Mouse (Mus musculus) limb, embryonic 14.5 days (tissue): Measurements from ENCODE around the gene Fzd7. TPM values are rescaled to one million over a fixed set of nuclear protein-coding genes. Genes with fewer than 3 reads are reported as not detected.

Source experiments
- ATAC-seq: fragments of 200-750 bp; cut with Nextera tagmentation; 2 replicates; pipeline ENCODE4 v1.8.0; 2017; ENCODE audit warnings: low read depth, moderate number of reproducible peaks, moderate TSS enrichment; ENCODE audit not compliant: low FRiP score
- DNase-seq: peaks from one replicate; pipeline ENCODE4 v3.0.0-alpha.2; 2015; ENCODE audit warnings: low spot score
- H3K27ac ChIP-seq: fragments of 300-500 bp; sonication (generic); replicated peaks from 2 replicates; pipeline ENCODE4 v1.5.1; 2014; ENCODE audit warnings: low read depth, mild to moderate bottlenecking, low read length, moderate library complexity, mixed read lengths
- H3K27me3 ChIP-seq: fragments of 300-500 bp; sonication (generic); 2 replicates; pipeline ENCODE4 v1.6.1; 2014; ENCODE audit warnings: low read length, mixed read lengths; ENCODE audit not compliant: control insufficient read depth, insufficient read depth
- H3K36me3 ChIP-seq: fragments of 300-500 bp; sonication (generic); 2 replicates; pipeline ENCODE4 v1.6.1; 2014; ENCODE audit warnings: mild to moderate bottlenecking, low read length, moderate library complexity, mixed read lengths; ENCODE audit not compliant: control insufficient read depth, insufficient read depth
- H3K4me1 ChIP-seq: fragments of 300-500 bp; sonication (generic); 2 replicates; pipeline ENCODE4 v1.6.1; 2014; ENCODE audit warnings: antibody characterized with exemption, low read length, mixed read lengths; ENCODE audit not compliant: control insufficient read depth, insufficient read depth
- H3K4me2 ChIP-seq: fragments of 300-500 bp; sonication (generic); replicated peaks from 2 replicates; pipeline ENCODE4 v1.6.1; 2014; ENCODE audit warnings: low read depth, mild to moderate bottlenecking, low read length, moderate library complexity; ENCODE audit not compliant: severe bottlenecking
- H3K4me3 ChIP-seq: fragments of 300-500 bp; sonication (generic); replicated peaks from 2 replicates; pipeline ENCODE4 v1.5.1; 2014; ENCODE audit warnings: low read length
- H3K9ac ChIP-seq: fragments of 300-500 bp; sonication (generic); 2 replicates; pipeline ENCODE4 v1.6.1; 2014; ENCODE audit warnings: mild to moderate bottlenecking, low read depth, low read length, moderate library complexity; ENCODE audit not compliant: severe bottlenecking
- H3K9me3 ChIP-seq: fragments of 300-500 bp; sonication (generic); 2 replicates; pipeline ENCODE4 v1.6.1; 2016; ENCODE audit warnings: low read length; ENCODE audit not compliant: control insufficient read depth
- POLR2A ChIP-seq: fragments of 200-500 bp; IDR thresholded peaks from 2 replicates; pipeline ENCODE4 v1.8.0; 2012; ENCODE audit warnings: inconsistent platforms, mild to moderate bottlenecking, moderate library complexity, borderline replicate concordance; ENCODE audit not compliant: insufficient read depth, insufficient read length; ENCODE audit errors: extremely low read depth
- WGBS: fragments of 180-500 bp; shearing (Covaris S2); extraction: QIAGEN DNeasy Blood & Tissue Kit; methylation state at CpG from one replicate; pipeline ENCODE4 v1.1.7; 2014; 5-methylcytosine and 5-hydroxymethylcytosine counted together
- polyA plus RNA-seq, 2 experiments: library from polyadenylated mRNA; depleted of rRNA in 1 of 2; stranded (reverse) in 1 of 2; unstranded in 1 of 2; fragments of >200 nt; fragmentation: Nextera tagmentation in 1 of 2; extraction: Ambion mirVana in 1 of 2; gene quantifications; 2 replicates each; pipeline versions ENCODE4 v1.2.1 to v1.2.3; 2012 to 2014

Gene Fzd7
- polyA plus RNA-seq, 2 experiments = 14.8 to 27.5 TPM

GRCm38 (mm10) chr1:59480821-59481455 lies 1.3 kb upstream of the Fzd7 start:
- WGBS = under 1% methylated on average over 23 of the region's 23 CpGs
- DNase-seq (no peak), ATAC-seq (no peak)
- H3K27ac ChIP-seq = peak overlapping the region; percentile 97
- peak overlapping the region; percentile 83 for H3K4me2 ChIP-seq
- H3K4me3 ChIP-seq = peak overlapping the region; percentile 87
- peak overlapping the region; percentile 54 for H3K9ac ChIP-seq
- H3K36me3 ChIP-seq = peaks cover 14% of the 10 kb centered on the region
- no peaks in the 10 kb centered on the region for H3K27me3 ChIP-seq
- H3K4me1 ChIP-seq = peaks cover 27% of the 10 kb centered on the region
- no peak for TF ChIP-seq POLR2A
- H3K9me3 ChIP-seq = no peaks in the 10 kb centered on the region

DNA sequence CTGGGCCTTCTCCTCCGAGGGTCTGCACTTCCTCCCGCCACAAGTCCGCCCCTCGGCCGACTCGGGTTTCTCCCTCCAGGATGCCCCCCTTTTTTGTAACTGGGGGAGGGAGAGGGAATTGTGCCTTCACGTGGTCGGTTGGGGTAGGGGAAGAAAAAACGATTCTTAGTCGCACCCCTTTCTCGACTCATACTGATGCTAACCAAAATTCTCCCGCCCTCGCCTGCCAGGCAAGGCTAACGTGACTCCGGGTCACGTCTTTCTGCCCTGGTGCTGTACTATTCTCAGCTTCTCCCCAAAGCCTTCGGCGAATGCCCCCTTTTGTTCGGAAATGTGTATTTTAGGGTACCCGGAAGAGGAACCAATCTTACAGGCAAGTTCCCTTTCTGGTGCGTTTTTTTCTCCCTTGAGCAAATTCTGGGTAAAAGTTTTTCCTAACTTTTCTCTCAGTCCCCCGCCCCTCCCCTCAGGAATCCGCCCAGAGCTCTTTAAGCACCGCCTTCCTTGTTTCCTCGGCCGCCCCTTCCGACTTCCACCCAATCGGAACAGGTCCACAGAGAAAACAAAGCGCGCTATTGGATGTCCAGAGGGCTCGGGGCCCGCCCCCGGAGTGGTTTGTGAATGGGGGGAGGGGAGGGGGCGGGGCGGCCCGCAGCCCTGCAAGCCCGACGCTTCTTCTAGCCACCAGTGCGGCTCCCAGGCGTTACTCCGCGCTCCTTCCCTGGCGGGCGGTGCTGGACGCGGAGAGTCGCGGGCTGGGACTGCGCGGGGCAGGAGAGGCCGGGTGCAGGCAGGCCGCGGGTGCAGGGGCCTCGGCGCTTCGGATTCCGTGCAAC lies 550 bp upstream of the Fzd7 start:
- Histone ChIP-seq H3K36me3 (peaks cover 17% of the 10 kb centered on the region), H3K4me1 (peaks cover 33% of the 10 kb centered on the region), H3K4me3 (peak overlapping the region; percentile 87), H3K9ac (peak overlapping the region; percentile 89), H3K9me3 (no peaks in the 10 kb centered on the region), H3K4me2 (peak overlapping the region; percentile 99), H3K27me3 (no peaks in the 10 kb centered on the region), H3K27ac (peak overlapping the region; percentile 97)
- WGBS = under 1% methylated on average over 44 of the region's 57 CpGs
- DNase-seq (peak; percentile 99), ATAC-seq (peak; percentile 94)
- peak; percentile 92; the same call in 1 of the 2 replicates for TF ChIP-seq POLR2A

DNA sequence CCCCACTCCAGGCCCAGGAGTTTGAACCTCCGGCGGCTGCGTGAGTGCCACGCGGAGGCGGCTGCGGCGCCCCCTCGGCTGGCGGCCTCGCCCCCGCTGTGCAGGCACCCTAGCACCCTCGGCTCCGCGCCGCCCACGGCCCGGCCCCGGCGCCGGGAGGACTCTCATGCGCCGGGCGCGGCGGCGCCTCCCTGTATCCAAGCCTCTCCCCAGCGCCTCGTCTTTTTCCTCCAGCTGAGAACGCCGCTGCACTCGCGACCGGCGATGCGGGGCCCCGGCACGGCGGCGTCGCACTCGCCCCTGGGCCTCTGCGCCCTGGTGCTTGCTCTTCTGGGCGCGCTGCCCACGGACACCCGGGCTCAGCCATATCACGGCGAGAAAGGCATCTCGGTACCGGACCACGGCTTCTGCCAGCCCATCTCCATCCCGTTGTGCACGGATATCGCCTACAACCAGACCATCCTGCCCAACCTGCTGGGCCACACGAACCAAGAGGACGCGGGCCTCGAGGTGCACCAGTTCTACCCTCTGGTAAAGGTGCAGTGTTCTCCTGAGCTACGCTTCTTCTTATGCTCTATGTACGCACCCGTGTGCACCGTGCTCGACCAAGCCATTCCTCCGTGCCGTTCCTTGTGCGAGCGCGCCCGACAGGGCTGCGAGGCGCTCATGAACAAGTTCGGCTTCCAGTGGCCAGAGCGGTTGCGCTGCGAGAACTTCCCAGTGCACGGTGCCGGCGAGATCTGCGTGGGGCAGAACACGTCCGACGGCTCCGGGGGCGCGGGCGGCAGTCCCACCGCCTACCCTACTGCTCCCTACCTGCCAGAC lies 684 bp downstream of the Fzd7 start:
- H3K27me3 ChIP-seq = no peaks in the 10 kb centered on the region
- DNase-seq (no peak), ATAC-seq (no peak)
- WGBS = under 1% methylated on average over 57 of the region's 88 CpGs
- H3K9me3 ChIP-seq = no peaks in the 10 kb centered on the region
- peak overlapping the region; percentile 89 for H3K9ac ChIP-seq
- H3K4me2 ChIP-seq = peak overlapping the region; percentile 99
- TF ChIP-seq POLR2A = no peak
- H3K4me1 ChIP-seq = peaks cover 44% of the 10 kb centered on the region
- peak overlapping the region; percentile 87 for H3K4me3 ChIP-seq
- H3K27ac ChIP-seq = peak overlapping the region; percentile 93
- peaks cover 20% of the 10 kb centered on the region for H3K36me3 ChIP-seq

DNA sequence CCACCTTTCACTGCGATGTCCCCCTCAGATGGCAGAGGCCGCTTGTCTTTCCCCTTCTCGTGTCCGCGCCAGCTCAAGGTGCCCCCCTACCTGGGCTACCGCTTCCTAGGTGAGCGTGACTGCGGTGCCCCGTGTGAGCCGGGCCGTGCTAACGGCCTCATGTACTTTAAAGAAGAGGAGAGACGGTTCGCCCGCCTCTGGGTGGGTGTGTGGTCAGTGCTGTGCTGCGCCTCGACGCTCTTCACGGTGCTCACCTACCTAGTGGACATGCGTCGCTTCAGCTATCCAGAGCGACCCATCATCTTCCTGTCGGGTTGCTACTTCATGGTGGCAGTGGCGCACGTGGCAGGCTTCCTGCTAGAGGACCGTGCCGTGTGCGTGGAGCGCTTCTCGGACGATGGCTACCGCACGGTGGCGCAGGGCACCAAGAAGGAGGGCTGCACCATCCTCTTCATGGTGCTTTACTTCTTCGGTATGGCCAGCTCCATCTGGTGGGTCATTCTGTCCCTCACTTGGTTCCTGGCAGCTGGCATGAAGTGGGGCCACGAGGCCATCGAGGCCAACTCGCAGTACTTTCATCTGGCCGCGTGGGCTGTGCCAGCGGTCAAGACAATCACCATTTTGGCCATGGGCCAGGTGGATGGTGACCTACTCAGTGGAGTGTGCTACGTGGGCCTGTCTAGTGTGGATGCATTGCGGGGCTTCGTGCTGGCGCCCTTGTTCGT lies 1.5 kb downstream of the Fzd7 start:
- Histone ChIP-seq H3K9me3 (no peaks in the 10 kb centered on the region), H3K36me3 (peaks cover 20% of the 10 kb centered on the region), H3K4me3 (peak overlapping the region; percentile 87), H3K27ac (0 out of 2 replicates have a peak overlapping the region, but pooled peaks have one; percentile 38), H3K27me3 (no peaks in the 10 kb centered on the region), H3K4me1 (peaks cover 47% of the 10 kb centered on the region), H3K9ac (peak overlapping the region; percentile 89), H3K4me2 (peak overlapping the region; percentile 99)
- TF ChIP-seq POLR2A = no peak
- DNase-seq = peak; percentile 86
- ATAC-seq = no peak; the same call in 1 of the 2 replicates
- WGBS = under 1% methylated on average over 40 of the region's 46 CpGs

DNA sequence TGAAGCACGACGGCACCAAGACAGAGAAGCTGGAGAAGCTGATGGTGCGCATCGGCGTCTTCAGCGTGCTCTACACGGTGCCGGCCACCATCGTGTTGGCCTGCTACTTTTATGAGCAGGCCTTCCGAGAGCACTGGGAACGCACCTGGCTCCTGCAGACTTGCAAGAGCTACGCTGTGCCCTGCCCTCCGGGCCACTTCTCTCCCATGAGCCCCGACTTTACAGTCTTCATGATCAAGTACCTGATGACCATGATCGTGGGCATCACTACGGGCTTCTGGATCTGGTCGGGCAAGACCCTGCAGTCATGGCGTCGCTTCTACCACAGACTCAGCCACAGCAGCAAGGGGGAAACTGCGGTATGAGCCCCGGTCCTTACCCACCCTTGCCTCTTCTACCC lies 2.1 kb downstream of the Fzd7 start:
- DNase-seq = no peak
- WGBS = 3% methylated on average over 21 of the region's 21 CpGs
- Histone ChIP-seq H3K4me2 (peak overlapping the region; percentile 99), H3K9ac (peak overlapping the region; percentile 89), H3K27me3 (no peaks in the 10 kb centered on the region), H3K9me3 (no peaks in the 10 kb centered on the region), H3K4me3 (peak overlapping the region; percentile 87), H3K4me1 (peaks cover 51% of the 10 kb centered on the region), H3K27ac (peak overlapping the region; percentile 61), H3K36me3 (peaks cover 20% of the 10 kb centered on the region)
- ATAC-seq = no peak
- no peak for TF ChIP-seq POLR2A
